Mouse (Mus musculus) ES-E14 (cell line): Measurements from ENCODE around the gene Zbed4.

Experiments
- HCFC1 ChIP-seq: IDR thresholded peaks from 2 replicates; pipeline ENCODE4 v1.6.1; 2012; ENCODE audit warnings: low read length, inconsistent platforms, borderline replicate concordance; ENCODE audit not compliant: insufficient read depth
- MAFK ChIP-seq: IDR thresholded peaks from 2 replicates; pipeline ENCODE4 v1.6.1; 2014; ENCODE audit warnings: mild to moderate bottlenecking, low read depth, low read length, inconsistent platforms; ENCODE audit not compliant: insufficient read depth
- ZC3H11A ChIP-seq: IDR thresholded peaks from 2 replicates; pipeline ENCODE4 v1.6.1; 2012; ENCODE audit warnings: low read depth, mild to moderate bottlenecking, inconsistent platforms, low read length, borderline replicate concordance
- ZNF384 ChIP-seq: IDR thresholded peaks from 2 replicates; pipeline ENCODE4 v1.6.1; 2012; ENCODE audit warnings: low read depth, low read length, inconsistent platforms

DNA sequence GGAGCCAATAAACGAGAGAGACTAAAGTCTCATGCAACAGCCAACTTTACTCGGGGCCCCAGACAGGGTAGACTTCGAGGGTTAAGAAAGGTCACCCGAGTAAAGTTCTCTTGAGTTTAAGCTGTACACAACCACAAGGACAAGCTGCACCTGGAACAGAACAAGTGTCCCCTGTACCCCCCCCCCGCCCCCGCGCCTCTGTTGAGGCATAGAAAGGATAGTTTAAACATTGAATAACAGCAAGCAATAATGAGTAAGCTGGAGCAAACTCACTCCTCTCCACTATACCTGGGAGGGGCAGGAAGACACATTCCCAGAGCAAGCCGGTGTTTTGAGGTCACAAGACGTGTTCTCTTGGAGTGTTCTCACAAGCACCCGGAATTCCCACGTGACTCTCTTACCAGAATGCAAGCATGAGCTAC, 48.5 kb downstream of the Zbed4 start:
- TF ChIP-seq MAFK, result no peak
- no peak for TF ChIP-seq ZC3H11A
- no peak for TF ChIP-seq ZNF384
- no peak for TF ChIP-seq HCFC1
